Mouse (Mus musculus) lung, embryonic 16.5 days (tissue): Measurements from ENCODE around the gene Akap7. TPM values are rescaled to one million over a fixed set of nuclear protein-coding genes. Genes with fewer than 3 reads are reported as not detected.

ENCODE experiments used
- polyA plus RNA-seq: library from polyadenylated mRNA; unstranded; fragments of >200 nt; fragmentation: Nextera tagmentation; extraction: Ambion mirVana; gene quantifications from 2 replicates; pipeline ENCODE4 v1.2.1, GENCODE M21; 2015

Akap7 gene
- polyA plus RNA-seq, 1 experiment from 2014 or later: 20.1 TPM

Other genes starting within 250 kb of the Akap7 start
- 84.4 and 95.3 TPM in 2 replicates for gene Epb41l2, start 51.9 kb upstream of the Akap7 start, polyA plus RNA-seq
- 0.75 TPM in 1 of 2 replicates, not detected in the other for gene Smlr1, start 228.4 kb upstream of the Akap7 start, polyA plus RNA-seq